Mouse (Mus musculus): ENCODE results near the gene Rnf40.
"Not testable (repeated sequence)": the region's sequence is repeated elsewhere in the genome, so short reads cannot be mapped to it uniquely, and the experiment has no call there.

The Rnf40 gene

DNA sequence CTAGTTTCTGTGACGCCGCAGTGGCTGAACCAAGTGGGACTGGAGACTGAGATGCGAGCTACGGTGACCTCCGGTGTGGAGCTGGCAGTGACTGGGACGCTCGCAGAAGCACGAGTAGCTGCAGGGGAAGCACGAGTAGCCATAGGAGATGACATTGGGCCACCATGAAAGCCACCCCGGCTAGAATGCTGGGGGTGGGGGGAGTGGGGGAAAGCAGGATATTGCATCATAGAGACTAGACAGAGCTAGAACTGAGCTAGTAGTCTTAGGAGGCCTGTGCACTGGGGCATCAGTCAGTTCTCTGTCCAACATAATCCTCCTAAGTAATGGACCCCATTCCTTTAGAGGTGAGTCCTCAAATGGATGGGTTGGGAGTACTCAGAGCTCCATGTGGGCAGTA is 15.7 kb downstream of the Rnf40 start:
- no peak for DNase-seq

DNA sequence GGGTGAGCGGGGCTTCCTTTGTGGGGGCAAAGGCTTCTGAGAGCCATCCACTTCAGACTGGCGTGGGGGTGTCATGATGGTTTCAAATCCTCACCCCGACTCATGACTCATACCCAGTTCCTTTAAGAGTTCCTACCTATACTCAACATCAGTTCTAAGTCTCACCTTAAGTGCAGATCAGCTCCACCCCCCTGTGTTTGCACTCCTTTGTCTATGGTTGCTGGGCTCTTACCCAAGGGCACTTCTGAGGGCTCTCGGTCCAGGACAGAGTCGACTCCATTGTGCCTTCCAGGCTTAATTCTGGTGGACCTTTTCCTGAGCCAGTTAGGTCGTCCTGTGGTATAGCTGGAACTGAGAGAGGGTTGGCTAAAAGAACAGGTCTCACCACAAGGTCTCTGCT is 18.6 kb downstream of the Rnf40 start:
- no peak for DNase-seq

DNA sequence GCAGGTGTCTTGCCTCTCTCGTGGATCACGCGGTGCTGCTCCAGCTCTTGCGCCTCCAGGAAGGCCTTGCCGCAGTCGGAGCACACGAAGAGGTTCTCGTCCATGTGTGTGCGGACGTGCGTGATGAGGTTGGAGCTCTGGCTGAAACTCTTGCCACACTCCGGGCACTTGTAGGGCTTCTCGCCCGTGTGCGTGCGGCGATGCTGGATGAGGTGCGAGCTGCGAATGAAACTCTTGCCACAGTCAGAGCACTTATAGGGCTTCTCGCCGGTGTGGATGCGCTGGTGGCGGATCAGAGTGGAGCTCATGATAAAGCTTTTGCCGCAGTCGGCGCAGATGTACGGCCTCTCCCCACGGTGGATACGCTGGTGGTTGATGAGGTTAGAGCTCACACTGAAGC is 22.4 kb downstream of the Rnf40 start:
- no peak for DNase-seq

- no peak for DNase-seq
Measured at GRCm38 (mm10) chr7:127611561-127611960, 23.0 kb downstream of the Rnf40 start.

DNA sequence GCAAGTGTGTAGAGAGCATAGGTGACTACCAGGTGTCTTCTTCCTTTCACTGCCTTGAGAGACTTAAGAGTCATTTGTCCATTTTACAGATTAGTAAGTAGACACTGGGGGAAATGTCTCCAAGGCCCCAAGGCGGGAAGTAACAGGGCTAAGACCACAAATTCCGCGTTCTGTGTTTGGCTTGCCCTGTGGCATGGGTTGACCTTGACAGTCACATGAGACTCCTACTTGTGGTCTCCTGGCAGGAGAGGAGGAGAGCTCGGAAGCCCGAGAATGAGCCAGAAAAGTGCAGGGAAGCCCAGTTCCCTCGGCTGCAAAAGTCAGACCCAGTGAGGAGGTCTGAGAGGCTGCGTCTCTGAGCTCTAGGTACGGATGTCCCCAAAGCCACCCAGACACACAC is 24.9 kb downstream of the Rnf40 start:
- no peak for DNase-seq

GRCm38 (mm10) chr7:127614091-127614490 is 25.5 kb downstream of the Rnf40 start:
- peak; percentile 25 for DNase-seq

DNA sequence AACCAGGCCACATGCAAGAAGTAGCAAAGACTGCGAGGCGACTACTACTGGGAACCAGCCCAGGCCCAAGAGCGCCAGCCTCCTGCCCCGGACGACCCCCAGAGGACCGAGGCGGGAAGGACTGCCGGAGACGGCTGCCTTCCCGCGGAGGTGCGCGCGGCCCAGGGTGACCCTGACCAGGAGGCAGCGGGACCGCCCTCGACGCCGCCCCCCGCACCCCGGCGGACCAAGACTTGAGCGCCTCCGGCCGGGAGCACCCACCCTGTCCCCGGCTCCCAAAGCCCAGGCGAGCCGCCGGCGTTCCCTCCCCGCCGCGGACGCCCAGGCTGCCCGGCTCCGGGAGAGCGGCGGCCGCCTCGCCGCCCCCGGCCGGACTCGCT is 25.9 kb downstream of the Rnf40 start:
- DNase-seq = peak; percentile 38

GRCm38 (mm10) chr7:127614891-127615843 is 26.6 kb downstream of the Rnf40 start, which contains the start of gene Zfp629:
Gene Zfp629, minus strand, starts transcription at chr7:127615797.
- peak; percentile 77 for DNase-seq

DNA sequence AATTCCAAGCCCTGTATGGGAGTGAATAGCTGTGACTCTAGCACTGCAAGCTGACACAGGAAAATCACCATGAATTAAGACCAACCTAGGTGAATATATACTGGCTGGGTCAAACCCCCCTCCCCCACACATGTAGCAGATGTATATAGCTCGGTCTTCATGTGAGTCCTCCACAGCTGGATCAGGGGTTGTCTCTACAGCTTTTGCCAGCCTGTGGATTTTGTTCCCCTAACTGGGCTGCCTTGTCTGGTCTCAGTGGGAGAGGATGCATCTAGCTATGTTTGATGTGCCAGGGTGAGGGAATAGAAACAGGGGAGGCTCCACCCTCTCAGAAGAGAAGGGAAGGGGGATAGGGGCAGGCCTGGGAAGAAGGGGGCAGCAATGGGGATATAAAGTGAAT is 27.8 kb downstream of the Rnf40 start:
- peak; percentile 24 for DNase-seq

GRCm38 (mm10) chr7:127616881-127617280 is 28.3 kb downstream of the Rnf40 start:
- DNase-seq = no peak

DNA sequence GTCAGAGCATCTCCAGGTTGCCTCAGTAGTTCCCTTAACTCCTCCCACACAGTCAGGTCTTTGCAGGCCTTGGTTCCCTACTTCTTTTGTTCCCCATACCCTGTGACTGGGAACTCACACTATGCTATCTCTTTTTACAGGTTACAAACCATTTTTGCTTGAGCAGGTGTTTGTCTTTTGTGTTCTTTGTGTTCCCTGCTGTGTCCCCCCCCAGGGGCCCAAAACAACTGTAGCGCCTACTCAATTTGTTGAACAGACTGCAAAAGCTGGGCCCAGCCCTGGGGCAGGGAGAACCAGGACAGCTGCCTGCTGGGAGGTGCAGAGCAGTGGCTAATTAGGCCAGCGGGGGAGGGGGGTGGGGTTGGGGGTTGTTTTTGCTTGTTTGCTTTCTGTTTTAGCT is 29.4 kb downstream of the Rnf40 start:
- DNase-seq = no peak

- DNase-seq = not testable (repeated sequence)
Measured at GRCm38 (mm10) chr7:127618402-127618801, 29.8 kb downstream of the Rnf40 start.

- no peak for DNase-seq
Measured at GRCm38 (mm10) chr7:127626039-127626438, 37.5 kb downstream of the Rnf40 start.

GRCm38 (mm10) chr7:127626471-127626870 is 37.9 kb downstream of the Rnf40 start:
- DNase-seq = no peak

GRCm38 (mm10) chr7:127628646-127629045 is 40.1 kb downstream of the Rnf40 start:
- no peak for DNase-seq

- DNase-seq = no peak
Measured at GRCm38 (mm10) chr7:127631416-127631815, 42.8 kb downstream of the Rnf40 start.

- DNase-seq = peak; percentile 85
Measured at GRCm38 (mm10) chr7:127636963-127637362, 48.4 kb downstream of the Rnf40 start.

- no peak for DNase-seq
Measured at GRCm38 (mm10) chr7:127641260-127641659, 52.7 kb downstream of the Rnf40 start.

- no peak for DNase-seq
Measured at GRCm38 (mm10) chr7:127642254-127642653, 53.7 kb downstream of the Rnf40 start.

- DNase-seq = no peak
Measured at GRCm38 (mm10) chr7:127646363-127646762, 57.8 kb downstream of the Rnf40 start.

DNA sequence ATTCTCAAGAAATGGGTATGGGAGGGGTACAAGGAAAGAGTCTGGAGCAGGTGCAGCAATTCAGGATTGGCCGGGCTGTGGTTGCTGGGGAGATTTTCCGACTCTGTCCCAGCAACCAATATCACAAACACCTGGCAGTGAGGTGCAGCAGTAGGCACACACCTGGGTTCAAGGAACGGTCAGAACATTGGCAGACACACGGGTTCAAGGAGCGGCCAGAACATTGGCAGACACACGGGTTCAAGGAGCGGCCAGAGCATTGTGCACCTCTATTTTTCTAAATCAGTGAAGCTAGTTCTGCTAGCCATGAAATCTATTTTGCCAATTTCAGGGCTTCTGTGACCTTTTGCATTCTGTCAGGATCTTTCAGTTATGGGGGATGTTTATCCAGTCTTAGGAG is 59.0 kb downstream of the Rnf40 start:
- DNase-seq = not testable (repeated sequence)

GRCm38 (mm10) chr7:127648516-127649201 is 60.1 kb downstream of the Rnf40 start:
- DNase-seq = no peak

DNA sequence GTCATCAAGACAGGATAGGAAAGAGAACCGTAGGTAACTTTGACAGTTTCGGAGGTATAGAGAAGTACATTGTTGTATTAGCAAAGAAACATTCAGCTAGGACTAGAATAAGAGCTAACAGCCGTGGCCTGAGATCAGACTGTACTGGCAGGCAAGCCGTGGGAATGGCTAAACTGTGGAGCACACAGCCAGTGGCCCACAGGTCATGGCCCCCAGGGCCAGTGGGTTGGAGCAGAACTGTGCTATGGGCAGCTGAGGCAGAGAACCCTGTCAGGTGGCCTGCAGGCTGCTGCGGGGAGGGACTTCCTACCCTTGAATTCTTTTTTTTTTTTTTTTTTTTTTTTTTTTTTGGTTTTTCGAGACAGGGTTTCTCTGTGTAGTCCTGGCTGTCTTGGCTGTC is 60.6 kb downstream of the Rnf40 start:
- DNase-seq = no peak

- no peak for DNase-seq
Measured at GRCm38 (mm10) chr7:127651624-127652023, 63.1 kb downstream of the Rnf40 start.
